Mouse (Mus musculus) layer of hippocampus, postnatal 14 days (tissue): ENCODE results near the gene Triobp. TPM values are rescaled to one million over a fixed set of nuclear protein-coding genes. Genes with fewer than 3 reads are reported as not detected.

Source experiments
- DNase-seq, 2 experiments: peaks; one replicate each; pipeline ENCODE4 v3.0.0; 2021 to 2022; ENCODE audit warnings: low spot score in 2 of 2, mixed read lengths in 1 of 2
- total RNA-seq, 2 experiments: library from RNA; stranded (reverse); gene quantifications; 2 replicates each; pipeline ENCODE4 v1.2.3; 2021

Gene Triobp
- total RNA-seq, 2 experiments from 2014 or later: 19.3 to 21.1 TPM

- no peak for DNase-seq
These were observed 22.4 kb upstream of the Triobp start for GRCm38 (mm10) chr15:78925129-78925528.

- peak; percentile 48 to 66 for DNase-seq
These were observed 21.3 kb upstream of the Triobp start, which contains the start of gene Lgals1 for GRCm38 (mm10) chr15:78926021-78926919. Lgals1 (plus strand) TSS chr15:78926725.

GRCm38 (mm10) chr15:78927021-78927787, 20.3 kb upstream of the Triobp start:
- DNase-seq: no peak

GRCm38 (mm10) chr15:78927788-78928457, 19.6 kb upstream of the Triobp start:
- no peak for DNase-seq

- no peak for DNase-seq
These were observed 19.0 kb upstream of the Triobp start for GRCm38 (mm10) chr15:78928539-78928938.

- no peak for DNase-seq
These were observed 17.3 kb upstream of the Triobp start for GRCm38 (mm10) chr15:78930192-78930706.

- DNase-seq: no peak
These were observed 16.6 kb upstream of the Triobp start for GRCm38 (mm10) chr15:78930801-78931426.

GRCm38 (mm10) chr15:78931577-78931976, 15.9 kb upstream of the Triobp start:
- DNase-seq: no peak

- peak; percentile 89 to 93 for DNase-seq
These were observed 12.7 kb upstream of the Triobp start, which contains the start of gene Nol12 for GRCm38 (mm10) chr15:78934784-78935320. Nol12 (plus strand) TSS chr15:78934933.

- DNase-seq: no peak
These were observed 11.1 kb upstream of the Triobp start for GRCm38 (mm10) chr15:78936403-78936802.

- DNase-seq: no peak
These were observed 10.2 kb upstream of the Triobp start for GRCm38 (mm10) chr15:78937311-78937710.

GRCm38 (mm10) chr15:78937963-78938362, 9.6 kb upstream of the Triobp start:
- no peak for DNase-seq

- no peak for DNase-seq
These were observed 7.2 kb upstream of the Triobp start for GRCm38 (mm10) chr15:78940325-78940724.

GRCm38 (mm10) chr15:78942663-78943062, 4.9 kb upstream of the Triobp start:
- DNase-seq: peak; percentile 84

- no peak for DNase-seq
These were observed 1.3 kb upstream of the Triobp start for GRCm38 (mm10) chr15:78946232-78946631.

GRCm38 (mm10) chr15:78948152-78948725, 715 bp downstream of the Triobp start:
- DNase-seq: no peak

GRCm38 (mm10) chr15:78948883-78949282, 1.4 kb downstream of the Triobp start:
- DNase-seq: no peak

GRCm38 (mm10) chr15:78955663-78956062, 8.1 kb downstream of the Triobp start:
- no peak for DNase-seq

- DNase-seq: no peak
These were observed 8.8 kb downstream of the Triobp start for GRCm38 (mm10) chr15:78956351-78956750.

GRCm38 (mm10) chr15:78957021-78957420, 9.5 kb downstream of the Triobp start:
- no peak for DNase-seq
